Mouse (Mus musculus) embryo, embryonic 11.5 days (tissue): ENCODE data around the gene Ikzf1.

Experiments
- DNase-seq: peaks from one replicate; pipeline ENCODE4 v3.0.0-alpha.2; 2012; ENCODE audit warnings: low read depth, low spot score

The Ikzf1 gene

GRCm38 (mm10) chr11:11808035-11808819 lies 123.4 kb downstream of the Ikzf1 start:
- no peak for DNase-seq

GRCm38 (mm10) chr11:11808820-11809403 lies 124.1 kb downstream of the Ikzf1 start, which contains the start of gene Fignl1:
Fignl1 (minus strand) TSS chr11:11808962.
- DNase-seq: peak; percentile 98

- peak; percentile 56 for DNase-seq
These were observed 124.8 kb downstream of the Ikzf1 start for GRCm38 (mm10) chr11:11809404-11810175.

- DNase-seq: peak; percentile 84
These were observed 127.2 kb downstream of the Ikzf1 start for GRCm38 (mm10) chr11:11811906-11812480.

GRCm38 (mm10) chr11:11815737-11816136 lies 130.9 kb downstream of the Ikzf1 start:
- DNase-seq: no peak

- DNase-seq: no peak
These were observed 134.0 kb downstream of the Ikzf1 start for GRCm38 (mm10) chr11:11818797-11819196.

- DNase-seq: no peak
These were observed 134.4 kb downstream of the Ikzf1 start for GRCm38 (mm10) chr11:11819206-11819605.

GRCm38 (mm10) chr11:11820251-11820650 lies 135.4 kb downstream of the Ikzf1 start:
- DNase-seq: peak; percentile 92

GRCm38 (mm10) chr11:11820737-11821136 lies 135.9 kb downstream of the Ikzf1 start:
- DNase-seq: no peak

GRCm38 (mm10) chr11:11821387-11821975 lies 136.7 kb downstream of the Ikzf1 start:
- peak; percentile 94 for DNase-seq
